In genomic region chr3:127140590-127140989, GRCm38 (mm10) we compare ENCODE assay signal across 15 mouse cellular contexts.
"Had no signal": no experiment of that assay in that cellular context is flagged by ENCODE, and none has a peak within 500 bp of the region (broad histone marks: within the 10 kb centered on the region; RNA-seq: fewer than 3 reads in every experiment).

No protein-coding gene starts in this region.

- H3K4me1 ChIP-seq: stomach, embryonic 15.5 days had no signal

- H3K9ac ChIP-seq: neural tube, embryonic 15.5 days; stomach, embryonic 15.5 days had no signal

- H3K27me3 ChIP-seq: neural tube, embryonic 15.5 days; stomach, embryonic 15.5 days had no signal

- H3K9me3 ChIP-seq: neural tube, embryonic 15.5 days; stomach, embryonic 15.5 days had no signal

- H3K27ac ChIP-seq: neural tube, embryonic 15.5 days; stomach, embryonic 15.5 days; stomach, postnatal 0 days had no signal

- H3K36me3 ChIP-seq: neural tube, embryonic 15.5 days; stomach, embryonic 15.5 days had no signal

- H3K4me2 ChIP-seq: neural tube, embryonic 15.5 days; stomach, embryonic 15.5 days had no signal

- H3K4me3 ChIP-seq: neural tube, embryonic 15.5 days; stomach, embryonic 15.5 days had no signal

- DNase-seq: retina, postnatal 1 day; right cerebral cortex, adult 18-20 months; right cerebral cortex, postnatal 14 days; right cerebral cortex, postnatal 25 days; right cerebral cortex, postnatal 4 days; spleen, adult 18-20 months; thymus, adult 18-20 months; thymus, adult 2 months; thymus, postnatal 14 days; thymus, postnatal 25 days; thymus, postnatal 36 days; thymus, postnatal 4 days had no signal
